Mouse (Mus musculus): ENCODE measurements around the gene Sctr. TPM values are rescaled to one million over a fixed set of nuclear protein-coding genes. Genes with fewer than 3 reads are reported as not detected.

The Sctr gene
- polyA plus RNA-seq, 1 experiment from 2014 or later = 0.75 TPM

DNA sequence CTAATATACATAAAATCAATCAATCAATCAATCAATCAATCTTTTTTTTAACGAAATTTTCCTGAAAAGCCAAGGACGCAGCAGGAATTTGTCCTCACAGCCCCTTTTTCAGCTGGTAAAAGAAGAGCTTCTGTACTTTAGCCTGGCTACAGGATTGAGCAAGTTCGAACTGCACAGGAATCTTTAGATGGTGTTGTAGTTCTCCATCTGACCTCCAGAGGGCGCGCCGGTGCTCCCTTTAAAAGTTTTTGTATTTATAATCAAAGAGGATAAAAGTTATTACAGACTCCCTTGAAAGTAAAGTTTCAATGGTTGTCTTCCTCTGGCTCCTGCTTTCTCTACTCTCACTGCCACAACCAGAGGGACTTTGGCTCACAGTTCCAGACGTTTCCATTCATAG is 91.6 kb downstream of the Sctr start:
- H3K27me3 ChIP-seq (replicated peaks) = no peaks in the 10 kb centered on the region
- WGBS = 14% methylated on average over 7 of the region's 7 CpGs
- no peak for ATAC-seq (replicated peaks)

DNA sequence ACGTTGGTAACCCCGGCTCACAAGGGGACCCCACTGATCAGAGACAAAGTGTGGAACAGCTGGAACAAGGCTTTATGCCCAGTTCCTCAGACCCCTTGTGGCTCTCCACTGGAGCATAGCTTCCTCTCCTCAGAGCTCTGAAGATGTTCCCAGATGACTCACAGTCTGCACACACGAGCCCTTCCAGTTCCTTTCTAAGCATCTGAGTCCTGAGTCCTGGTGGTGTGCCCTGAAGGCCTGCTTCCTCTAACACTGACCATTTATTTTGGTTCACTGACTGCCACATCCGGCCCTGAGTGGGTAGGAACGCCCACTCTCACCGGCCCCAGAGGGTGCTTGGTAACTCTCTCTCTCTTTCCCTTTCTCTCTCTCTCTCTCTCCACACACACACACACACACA is 92.8 kb downstream of the Sctr start:
- WGBS = 70% methylated on average over 6 of the region's 6 CpGs
- Histone ChIP-seq H3K9ac (no peak overlapping the region), H3K27me3 (replicated peaks) (no peaks in the 10 kb centered on the region), H3K4me2 (no peak overlapping the region), H3K9me3 (no peaks in the 10 kb centered on the region), H3K4me1 (no peaks in the 10 kb centered on the region), H3K27ac (no peak overlapping the region), H3K36me3 (replicated peaks) (no peaks in the 10 kb centered on the region), H3K4me3 (no peak overlapping the region)
- no peak for ATAC-seq (replicated peaks)

More for the DNA sequence above, 91.6 kb downstream of the Sctr start:
- H3K27ac ChIP-seq = no peak overlapping the region
- H3K4me1 ChIP-seq = no peaks in the 10 kb centered on the region
- H3K4me3 ChIP-seq = no peak overlapping the region
- H3K4me2 ChIP-seq = no peak overlapping the region
- no peak overlapping the region for H3K9ac ChIP-seq
- H3K9me3 ChIP-seq = no peaks in the 10 kb centered on the region
- H3K36me3 ChIP-seq (replicated peaks) = no peaks in the 10 kb centered on the region

DNA sequence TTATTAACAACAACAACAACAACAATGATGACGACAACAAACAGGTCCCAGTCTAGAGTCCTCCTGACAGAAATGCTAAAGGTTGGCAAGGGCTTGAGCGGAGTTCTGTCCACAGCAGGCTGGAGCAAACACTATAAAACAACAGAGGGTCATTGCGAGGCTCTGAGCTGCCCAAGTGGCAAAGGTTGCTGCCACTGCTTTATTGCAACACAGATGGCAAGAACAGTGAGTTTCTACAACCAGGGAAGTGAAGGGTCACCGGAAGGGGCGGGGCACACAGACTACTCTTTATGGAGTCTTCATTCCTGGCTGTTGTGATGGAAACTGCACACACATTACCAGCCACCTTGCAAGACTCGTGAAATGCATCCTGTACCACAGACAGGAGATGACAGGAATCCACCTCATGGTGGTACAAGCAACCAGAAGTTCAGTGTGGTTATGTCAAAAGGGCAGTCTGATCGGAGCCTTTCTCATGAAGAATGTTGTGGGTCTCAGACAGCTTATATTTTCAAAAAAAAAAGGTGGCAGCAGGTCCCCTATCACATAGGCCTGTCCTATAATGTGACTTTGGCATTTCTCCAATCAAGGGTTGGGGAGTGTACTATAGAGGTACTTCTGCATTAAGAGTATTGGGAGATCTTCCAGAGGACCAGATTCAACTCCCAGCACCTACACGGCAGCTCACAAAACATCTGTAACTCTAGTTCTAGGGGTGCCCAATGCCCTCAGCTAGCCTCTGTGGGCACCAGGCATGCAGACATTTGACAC is 93.9 kb downstream of the Sctr start:
- 84% methylated on average over 8 of the region's 8 CpGs for WGBS

DNA sequence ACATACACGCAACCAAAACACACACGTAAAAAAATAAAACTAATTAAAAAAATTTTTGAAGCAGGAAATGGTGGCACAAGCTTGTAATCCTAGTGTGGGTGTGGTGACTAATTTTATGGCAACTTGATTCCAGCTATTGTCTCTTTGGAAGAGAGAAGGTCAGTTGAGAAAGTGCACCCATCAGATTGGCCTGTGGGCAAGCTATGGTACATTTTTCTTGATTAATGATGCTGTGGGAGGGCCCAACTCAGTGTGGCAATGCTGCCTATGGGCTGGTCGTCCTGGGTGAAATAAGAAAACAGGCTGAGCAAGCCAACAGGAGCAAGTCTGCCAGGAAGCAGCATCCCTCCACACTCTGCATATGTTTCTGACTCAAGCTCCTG is 94.5 kb downstream of the Sctr start:
- 88% methylated on average over 3 of the region's 3 CpGs for WGBS
- no peak overlapping the region for H3K27ac ChIP-seq
- ATAC-seq (replicated peaks) = no peak

More for the DNA sequence above, 93.9 kb downstream of the Sctr start:
- no peak for ATAC-seq (replicated peaks)
- Histone ChIP-seq H3K4me2 (no peak overlapping the region), H3K36me3 (replicated peaks) (no peaks in the 10 kb centered on the region), H3K4me3 (no peak overlapping the region), H3K9ac (no peak overlapping the region), H3K27me3 (replicated peaks) (no peaks in the 10 kb centered on the region), H3K9me3 (no peaks in the 10 kb centered on the region), H3K4me1 (no peaks in the 10 kb centered on the region), H3K27ac (no peak overlapping the region)

DNA sequence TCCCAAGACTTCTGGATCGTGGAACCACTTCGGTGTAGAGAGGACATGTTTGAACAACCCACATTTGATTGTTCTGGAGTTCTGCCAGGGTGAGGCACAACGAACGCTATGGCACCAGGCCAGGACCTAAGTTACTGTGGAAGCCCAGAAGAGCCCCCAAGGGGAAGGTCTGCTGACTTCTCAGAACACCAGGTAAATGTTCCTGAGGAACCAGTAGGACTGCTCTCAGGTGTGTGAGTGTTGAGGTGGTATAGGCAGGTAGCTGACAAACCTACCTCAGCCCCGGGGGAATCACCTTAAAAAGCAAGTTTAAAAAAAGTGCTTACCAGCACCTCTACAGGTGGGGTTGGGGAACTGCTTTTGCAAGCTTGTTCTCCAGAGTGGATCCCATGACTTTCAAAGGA is 98.9 kb downstream of the Sctr start:
- ATAC-seq (replicated peaks) = no peak

More for the DNA sequence above, 94.5 kb downstream of the Sctr start:
- no peaks in the 10 kb centered on the region for H3K9me3 ChIP-seq
- no peaks in the 10 kb centered on the region for H3K36me3 ChIP-seq (replicated peaks)
- no peak overlapping the region for H3K4me3 ChIP-seq
- H3K27me3 ChIP-seq (replicated peaks) = no peaks in the 10 kb centered on the region
- H3K9ac ChIP-seq = no peak overlapping the region
- no peak overlapping the region for H3K4me2 ChIP-seq
- no peaks in the 10 kb centered on the region for H3K4me1 ChIP-seq

DNA sequence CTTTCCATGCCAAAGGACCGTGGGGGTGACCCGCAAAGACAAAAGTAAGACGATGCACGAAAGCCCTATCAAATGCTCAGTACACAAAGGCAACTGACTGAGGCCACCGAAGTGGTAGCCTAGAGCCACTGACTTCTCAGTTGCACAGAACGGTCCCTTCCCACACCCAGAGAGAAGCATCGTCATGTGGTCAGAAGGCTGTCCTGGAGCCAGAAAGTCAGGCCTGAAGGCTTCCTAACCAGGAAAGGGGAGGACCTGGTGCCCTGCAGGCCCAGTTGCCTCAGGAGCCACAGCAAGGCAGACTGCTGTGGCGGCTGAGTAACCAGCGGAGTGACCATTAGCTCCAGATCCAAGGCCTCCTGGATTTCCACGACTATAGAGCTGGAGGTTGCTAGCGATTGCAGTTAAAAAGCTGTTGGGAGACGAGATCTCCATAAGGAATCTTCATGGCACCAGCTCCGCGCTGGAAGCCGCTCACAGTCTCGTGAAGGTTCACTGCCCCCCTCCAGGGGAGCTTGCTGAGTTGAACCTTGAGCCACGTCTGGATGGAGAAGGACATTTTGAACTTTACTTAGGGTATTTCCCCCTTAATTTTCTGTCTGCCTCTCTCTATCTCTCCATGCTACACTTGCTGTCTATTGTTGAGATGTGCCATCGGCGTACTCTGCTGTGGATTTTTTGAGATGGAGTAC is 103.2 kb downstream of the Sctr start:
- H3K4me1 ChIP-seq = no peaks in the 10 kb centered on the region
- 85% methylated on average over 19 of the region's 19 CpGs for WGBS
- no peak overlapping the region for H3K4me2 ChIP-seq

More for the DNA sequence above, 98.9 kb downstream of the Sctr start:
- Histone ChIP-seq H3K4me3 (no peak overlapping the region), H3K27me3 (replicated peaks) (no peaks in the 10 kb centered on the region), H3K27ac (no peak overlapping the region), H3K4me2 (no peak overlapping the region), H3K36me3 (replicated peaks) (no peaks in the 10 kb centered on the region), H3K9me3 (no peaks in the 10 kb centered on the region), H3K4me1 (no peaks in the 10 kb centered on the region), H3K9ac (no peak overlapping the region)
- 76% methylated on average over 5 of the region's 5 CpGs for WGBS

DNA sequence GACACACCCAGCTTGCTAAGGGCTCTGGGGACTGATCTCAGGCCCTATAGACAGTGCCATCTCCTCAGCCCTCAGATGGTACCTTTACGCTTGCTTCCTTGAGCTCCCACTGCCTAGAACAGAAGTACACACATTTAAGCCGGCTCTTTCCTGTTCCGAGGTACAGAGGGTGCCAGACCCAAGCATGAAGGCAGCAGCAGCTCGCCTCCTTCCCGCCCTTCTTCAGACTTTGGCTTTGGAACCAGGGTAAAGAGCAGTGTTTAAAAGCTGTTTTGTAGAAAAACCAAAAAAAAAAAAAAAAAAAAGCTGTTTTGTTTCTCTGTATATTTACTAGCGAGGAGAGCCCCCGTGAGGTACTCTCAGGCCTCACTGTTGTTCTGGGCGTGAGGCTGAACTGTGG is 105.1 kb downstream of the Sctr start:
- no peak overlapping the region for H3K9ac ChIP-seq

More for the DNA sequence above, 103.2 kb downstream of the Sctr start:
- H3K9ac ChIP-seq = no peak overlapping the region
- no peaks in the 10 kb centered on the region for H3K27me3 ChIP-seq (replicated peaks)
- no peak for ATAC-seq (replicated peaks)
- H3K4me3 ChIP-seq = no peak overlapping the region
- no peak overlapping the region for H3K27ac ChIP-seq
- no peaks in the 10 kb centered on the region for H3K9me3 ChIP-seq
- H3K36me3 ChIP-seq (replicated peaks) = peaks cover 8% of the 10 kb centered on the region; the same call in 1 of the 2 replicates

DNA sequence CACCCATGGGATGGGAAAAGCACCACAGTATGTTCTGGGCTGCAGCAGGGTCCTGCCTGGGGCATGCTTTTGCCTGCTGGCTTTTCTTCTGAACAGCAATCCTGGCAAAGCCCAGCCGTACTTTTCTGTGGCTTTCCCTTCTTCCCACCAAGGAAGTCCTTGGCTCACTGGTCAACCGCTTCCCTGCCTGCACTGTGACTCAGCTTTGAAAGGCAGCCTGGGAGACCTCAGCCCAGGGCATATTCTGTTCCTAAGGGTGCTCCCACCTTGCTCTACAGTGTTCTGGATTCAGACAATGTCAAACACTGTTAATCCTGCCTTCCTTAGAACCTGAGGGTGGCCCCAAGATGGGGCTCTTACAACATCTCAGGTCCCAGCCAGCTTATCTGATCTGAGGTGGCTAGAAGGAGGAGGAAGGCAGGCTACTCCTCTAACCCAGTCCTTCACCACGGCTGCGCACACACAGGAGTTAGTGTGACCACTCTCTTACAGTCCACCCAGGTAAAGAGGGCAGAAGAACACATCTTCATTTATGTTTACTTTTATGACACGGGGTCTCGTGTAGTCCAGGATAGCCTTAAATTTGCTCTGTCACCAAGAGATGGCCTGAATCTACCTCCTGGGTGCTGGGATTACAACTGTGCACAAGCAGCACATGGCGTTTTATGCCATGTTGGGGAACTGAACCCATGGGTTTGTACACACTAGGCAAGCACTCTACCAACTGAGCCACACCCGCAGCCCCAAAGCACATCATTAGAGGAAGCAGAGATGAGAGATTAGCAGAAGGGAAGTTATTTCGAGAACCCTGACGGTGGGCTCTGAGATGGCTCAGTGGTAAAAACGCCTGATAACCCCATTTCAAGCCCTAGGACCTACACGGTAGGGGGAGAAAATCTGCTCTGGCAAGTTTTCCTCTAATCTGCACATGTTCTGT is 105.8 kb downstream of the Sctr start:
- H3K27me3 ChIP-seq (replicated peaks) = no peaks in the 10 kb centered on the region
- H3K4me3 ChIP-seq = no peak overlapping the region
- no peak overlapping the region for H3K27ac ChIP-seq
- no peak for ATAC-seq (replicated peaks)
- H3K9me3 ChIP-seq = no peaks in the 10 kb centered on the region
- no peaks in the 10 kb centered on the region for H3K4me1 ChIP-seq
- no peak overlapping the region for H3K9ac ChIP-seq
- H3K4me2 ChIP-seq = no peak overlapping the region
- peaks cover 16% of the 10 kb centered on the region; the same call in 1 of the 2 replicates for H3K36me3 ChIP-seq (replicated peaks)
- 89% methylated on average over 12 of the region's 12 CpGs for WGBS

More for the DNA sequence above, 105.1 kb downstream of the Sctr start:
- Histone ChIP-seq H3K4me1 (no peaks in the 10 kb centered on the region), H3K36me3 (replicated peaks) (peaks cover 16% of the 10 kb centered on the region; the same call in 1 of the 2 replicates), H3K9me3 (no peaks in the 10 kb centered on the region), H3K27ac (no peak overlapping the region), H3K4me3 (no peak overlapping the region), H3K27me3 (replicated peaks) (no peaks in the 10 kb centered on the region), H3K4me2 (no peak overlapping the region)
- 87% methylated on average over 8 of the region's 8 CpGs for WGBS
- ATAC-seq (replicated peaks) = no peak

Other genes with a start within 250 kb of the Sctr start
- gene Ptpn4, start 169.3 kb upstream of the Sctr start, polyA plus RNA-seq (2015; fragmentation: Nextera tagmentation; extraction: Ambion mirVana) = 10.9 and 12.5 TPM in 2 replicates
- 7.5 and 7.8 TPM in 2 replicates for gene Tmem177, start 93.7 kb upstream of the Sctr start, polyA plus RNA-seq (2015; fragmentation: Nextera tagmentation; extraction: Ambion mirVana)
- 0.36 and 0.48 TPM in 2 replicates for gene Cfap221, start 9.7 kb upstream of the Sctr start, polyA plus RNA-seq (2015; fragmentation: Nextera tagmentation; extraction: Ambion mirVana)
- gene Tmem37, start 67.2 kb downstream of the Sctr start, polyA plus RNA-seq (2015; fragmentation: Nextera tagmentation; extraction: Ambion mirVana) = 7.6 and 9.6 TPM in 2 replicates
- gene Dbi, start 114.2 kb downstream of the Sctr start, polyA plus RNA-seq (2015; fragmentation: Nextera tagmentation; extraction: Ambion mirVana) = 798 and 903 TPM in 2 replicates
- gene 3110009E18Rik, start 114.3 kb downstream of the Sctr start, polyA plus RNA-seq (2015; fragmentation: Nextera tagmentation; extraction: Ambion mirVana) = 14.2 and 16.0 TPM in 2 replicates